Mouse (Mus musculus): ENCODE data around the gene Ush2a. TPM values are rescaled to one million over a fixed set of nuclear protein-coding genes. Genes with fewer than 3 reads are reported as not detected.

The Ush2a gene
- polyA plus RNA-seq, 1 experiment, result not detected

DNA sequence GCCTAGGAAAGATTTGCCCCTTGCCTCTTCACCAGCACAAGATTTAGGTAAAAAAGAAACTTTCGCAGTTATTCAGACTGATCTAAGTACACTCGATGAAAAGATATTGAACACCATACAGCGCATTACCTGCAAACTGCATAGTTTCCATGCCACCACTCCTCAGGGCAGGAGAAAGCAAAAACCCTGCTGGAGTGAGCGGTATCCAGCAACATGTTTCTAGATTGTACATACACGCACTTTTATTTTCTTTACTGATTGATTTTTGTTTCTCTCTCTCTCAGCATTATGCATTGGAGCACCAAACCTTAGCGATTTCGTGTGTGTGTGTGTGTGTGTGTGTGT, 746.1 kb downstream of the Ush2a start:
- H3K4me3 ChIP-seq, result peak overlapping the region; percentile 49
- TF ChIP-seq POLR2A (IDR thresholded peaks at IDR 0.05; ENCODE audit: insufficient read length, low read depth) (no peak), POLR2AphosphoS2 (IDR thresholded peaks at IDR 0.05; ENCODE audit: insufficient read length, low read depth) (no peak), REST (IDR thresholded peaks at IDR 0.05; ENCODE audit: insufficient read depth, insufficient read length) (no peak), USF1 (IDR thresholded peaks at IDR 0.05; ENCODE audit: low read depth) (no peak), TCF3 (IDR thresholded peaks at IDR 0.05; ENCODE audit: insufficient read length, low read depth) (no peak), MYOD1 (IDR thresholded peaks at IDR 0.05; ENCODE audit: control insufficient read depth in 1 of 3, insufficient read length in 2 of 3, low read depth in 2 of 3) (no peak), E2F4 (IDR thresholded peaks at IDR 0.05; ENCODE audit: insufficient read depth) (no peak), SRF (IDR thresholded peaks at IDR 0.05; ENCODE audit: control insufficient read depth, insufficient read length, low read depth) (no peak), CEBPB (IDR thresholded peaks at IDR 0.05; ENCODE audit: insufficient read depth, poor library complexity, severe bottlenecking) (no peak), MYOG (IDR thresholded peaks at IDR 0.05; ENCODE audit: control insufficient read depth in 1 of 3, insufficient read depth in 1 of 3, insufficient read length in 2 of 3, low read depth in 2 of 3) (no peak), MAX (IDR thresholded peaks at IDR 0.05; ENCODE audit: low read depth) (no peak)

DNA sequence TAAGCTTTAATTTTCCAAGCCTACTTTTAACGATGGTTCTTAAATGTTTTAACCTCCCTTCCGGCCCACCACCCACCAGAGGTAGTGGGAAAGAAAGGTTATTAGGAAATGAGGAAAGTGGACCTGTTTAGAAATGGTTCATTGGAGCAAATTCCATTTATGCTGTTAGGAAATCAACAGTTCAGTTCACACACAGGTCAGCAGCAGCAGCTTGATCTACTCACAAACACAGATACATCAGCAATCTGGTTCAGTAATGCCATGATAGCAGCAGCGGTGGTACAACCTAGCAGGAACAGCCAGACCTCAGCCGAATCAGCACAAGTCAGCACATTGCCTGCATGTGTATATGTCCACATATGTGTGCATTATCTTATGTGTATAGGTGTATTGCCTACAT, 748.8 kb downstream of the Ush2a start:
- H3ac ChIP-seq (ENCODE audit: control insufficient read depth, insufficient read length), result no peak overlapping the region
- H3K27me3 ChIP-seq (ENCODE audit: control insufficient read depth, insufficient read depth, insufficient read length), result peaks cover 21% of the 10 kb centered on the region
- no peak overlapping the region for H3K4me2 ChIP-seq (ENCODE audit: low read depth)
- no peak for TF ChIP-seq POLR2AphosphoS2 (IDR thresholded peaks at IDR 0.05; ENCODE audit: insufficient read length, low read depth)
- TF ChIP-seq USF1 (IDR thresholded peaks at IDR 0.05; ENCODE audit: low read depth), result no peak
- no peak for TF ChIP-seq CEBPB (IDR thresholded peaks at IDR 0.05; ENCODE audit: insufficient read depth, poor library complexity, severe bottlenecking)
- TF ChIP-seq MYOG (IDR thresholded peaks at IDR 0.05; ENCODE audit: control insufficient read depth in 1 of 3, insufficient read depth in 1 of 3, insufficient read length in 2 of 3, low read depth in 2 of 3), result no peak
- no peak for TF ChIP-seq MYOD1 (IDR thresholded peaks at IDR 0.05; ENCODE audit: control insufficient read depth in 1 of 3, insufficient read length in 2 of 3, low read depth in 2 of 3)
- no peak for TF ChIP-seq SRF (IDR thresholded peaks at IDR 0.05; ENCODE audit: control insufficient read depth, insufficient read length, low read depth)
- TF ChIP-seq POLR2A (IDR thresholded peaks at IDR 0.05; ENCODE audit: insufficient read length, low read depth), result no peak
- TF ChIP-seq TCF12 (IDR thresholded peaks at IDR 0.05; ENCODE audit: insufficient read depth, poor library complexity, severe bottlenecking), result no peak
- TF ChIP-seq TCF3 (IDR thresholded peaks at IDR 0.05; ENCODE audit: insufficient read length, low read depth), result no peak
- H3K4me3 ChIP-seq, result no peak overlapping the region
- peaks cover 15% of the 10 kb centered on the region for H3K79me2 ChIP-seq (ENCODE audit: control insufficient read depth, insufficient read depth)
- H3K36me3 ChIP-seq (ENCODE audit: control insufficient read depth, insufficient read depth), result no peaks in the 10 kb centered on the region

More for the DNA sequence above, 746.1 kb downstream of the Ush2a start:
- H3K79me2 ChIP-seq (ENCODE audit: control insufficient read depth, insufficient read depth), result peaks cover 37% of the 10 kb centered on the region
- peak overlapping the region; percentile 50 for H3K4me2 ChIP-seq (ENCODE audit: low read depth)
- no peaks in the 10 kb centered on the region for H3K36me3 ChIP-seq (ENCODE audit: control insufficient read depth, insufficient read depth)
- H3ac ChIP-seq (ENCODE audit: control insufficient read depth, insufficient read length), result peak overlapping the region; percentile 86
- H3K27me3 ChIP-seq (ENCODE audit: control insufficient read depth, insufficient read depth, insufficient read length), result peaks cover 1% of the 10 kb centered on the region

GRCm38 (mm10) chr1:189012846-189013586, 751.2 kb downstream of the Ush2a start:
- no peaks in the 10 kb centered on the region for H3K36me3 ChIP-seq (ENCODE audit: control insufficient read depth, insufficient read depth)
- no peak overlapping the region for H3K4me3 ChIP-seq
- peaks cover 21% of the 10 kb centered on the region for H3K27me3 ChIP-seq (ENCODE audit: control insufficient read depth, insufficient read depth, insufficient read length)
- no peaks in the 10 kb centered on the region for H3K79me2 ChIP-seq (ENCODE audit: control insufficient read depth, insufficient read depth)
- H3K4me2 ChIP-seq (ENCODE audit: low read depth), result peak overlapping the region; percentile 39
- no peak overlapping the region for H3ac ChIP-seq (ENCODE audit: control insufficient read depth, insufficient read length)
- no peak for TF ChIP-seq SRF (IDR thresholded peaks at IDR 0.05; ENCODE audit: control insufficient read depth, insufficient read length, low read depth)
- no peak for TF ChIP-seq CEBPB (IDR thresholded peaks at IDR 0.05; ENCODE audit: insufficient read depth, poor library complexity, severe bottlenecking)
- no peak for TF ChIP-seq MYOD1 (IDR thresholded peaks at IDR 0.05; ENCODE audit: control insufficient read depth in 1 of 3, insufficient read length in 2 of 3, low read depth in 2 of 3)
- no peak for TF ChIP-seq POLR2AphosphoS2 (IDR thresholded peaks at IDR 0.05; ENCODE audit: insufficient read length, low read depth)
- no peak for TF ChIP-seq MAX (IDR thresholded peaks at IDR 0.05; ENCODE audit: low read depth)
- no peak for TF ChIP-seq POLR2A (IDR thresholded peaks at IDR 0.05; ENCODE audit: insufficient read length, low read depth)
- no peak for TF ChIP-seq TCF12 (IDR thresholded peaks at IDR 0.05; ENCODE audit: insufficient read depth, poor library complexity, severe bottlenecking)
- TF ChIP-seq USF1 (IDR thresholded peaks at IDR 0.05; ENCODE audit: low read depth), result no peak
- no peak for TF ChIP-seq E2F4 (IDR thresholded peaks at IDR 0.05; ENCODE audit: insufficient read depth)
- no peak for TF ChIP-seq REST (IDR thresholded peaks at IDR 0.05; ENCODE audit: insufficient read depth, insufficient read length)
- TF ChIP-seq TCF3 (IDR thresholded peaks at IDR 0.05; ENCODE audit: insufficient read length, low read depth), result no peak
- TF ChIP-seq MYOG (IDR thresholded peaks at IDR 0.05; ENCODE audit: control insufficient read depth in 1 of 3, insufficient read depth in 1 of 3, insufficient read length in 2 of 3, low read depth in 2 of 3), result no peak

- H3K36me3 ChIP-seq (ENCODE audit: control insufficient read depth, insufficient read depth), result no peaks in the 10 kb centered on the region
- H3K79me2 ChIP-seq (ENCODE audit: control insufficient read depth, insufficient read depth), result no peaks in the 10 kb centered on the region
- no peak overlapping the region for H3K4me3 ChIP-seq
- H3K27me3 ChIP-seq (ENCODE audit: control insufficient read depth, insufficient read depth, insufficient read length), result peaks cover 21% of the 10 kb centered on the region
- no peak overlapping the region for H3ac ChIP-seq (ENCODE audit: control insufficient read depth, insufficient read length)
- TF ChIP-seq E2F4 (IDR thresholded peaks at IDR 0.05; ENCODE audit: insufficient read depth) (no peak), USF1 (IDR thresholded peaks at IDR 0.05; ENCODE audit: low read depth) (no peak), TCF12 (IDR thresholded peaks at IDR 0.05; ENCODE audit: insufficient read depth, poor library complexity, severe bottlenecking) (no peak), MAX (IDR thresholded peaks at IDR 0.05; ENCODE audit: low read depth) (no peak), TCF3 (IDR thresholded peaks at IDR 0.05; ENCODE audit: insufficient read length, low read depth) (no peak), MYOG (IDR thresholded peaks at IDR 0.05; ENCODE audit: control insufficient read depth in 1 of 3, insufficient read depth in 1 of 3, insufficient read length in 2 of 3, low read depth in 2 of 3) (no peak), REST (IDR thresholded peaks at IDR 0.05; ENCODE audit: insufficient read depth, insufficient read length) (no peak), SRF (IDR thresholded peaks at IDR 0.05; ENCODE audit: control insufficient read depth, insufficient read length, low read depth) (no peak), CEBPB (IDR thresholded peaks at IDR 0.05; ENCODE audit: insufficient read depth, poor library complexity, severe bottlenecking) (no peak), POLR2AphosphoS2 (IDR thresholded peaks at IDR 0.05; ENCODE audit: insufficient read length, low read depth) (no peak), MYOD1 (IDR thresholded peaks at IDR 0.05; ENCODE audit: control insufficient read depth in 1 of 3, insufficient read length in 2 of 3, low read depth in 2 of 3) (no peak), POLR2A (IDR thresholded peaks at IDR 0.05; ENCODE audit: insufficient read length, low read depth) (no peak)
- peak overlapping the region; percentile 39 for H3K4me2 ChIP-seq (ENCODE audit: low read depth)
Measured at GRCm38 (mm10) chr1:189013587-189013921, 751.7 kb downstream of the Ush2a start.

All from myocyte (in vitro differentiated cells).